Mouse (Mus musculus) adrenal gland (tissue): ENCODE measurements around the gene Sox1.

ENCODE experiments used
- intact Hi-C: fragments of 180-260 bp; cut with DNase I; formaldehyde crosslinking; loops from one replicate; pipeline ENCODE4 v1.15.1; 2025
- long read RNA-seq, 2 experiments: library from polyadenylated mRNA; unstranded; transcript quantifications; one replicate each; pipeline ENCODE4 v2.0.0; 2020; ENCODE audit warnings: borderline replicate concordance in 1 of 2; ENCODE audit not compliant: insufficient replicate concordance in 1 of 2

The Sox1 gene
- long read RNA-seq, experiment 1 = 0 reads
- long read RNA-seq, experiment 2 = 0 reads

DNA sequence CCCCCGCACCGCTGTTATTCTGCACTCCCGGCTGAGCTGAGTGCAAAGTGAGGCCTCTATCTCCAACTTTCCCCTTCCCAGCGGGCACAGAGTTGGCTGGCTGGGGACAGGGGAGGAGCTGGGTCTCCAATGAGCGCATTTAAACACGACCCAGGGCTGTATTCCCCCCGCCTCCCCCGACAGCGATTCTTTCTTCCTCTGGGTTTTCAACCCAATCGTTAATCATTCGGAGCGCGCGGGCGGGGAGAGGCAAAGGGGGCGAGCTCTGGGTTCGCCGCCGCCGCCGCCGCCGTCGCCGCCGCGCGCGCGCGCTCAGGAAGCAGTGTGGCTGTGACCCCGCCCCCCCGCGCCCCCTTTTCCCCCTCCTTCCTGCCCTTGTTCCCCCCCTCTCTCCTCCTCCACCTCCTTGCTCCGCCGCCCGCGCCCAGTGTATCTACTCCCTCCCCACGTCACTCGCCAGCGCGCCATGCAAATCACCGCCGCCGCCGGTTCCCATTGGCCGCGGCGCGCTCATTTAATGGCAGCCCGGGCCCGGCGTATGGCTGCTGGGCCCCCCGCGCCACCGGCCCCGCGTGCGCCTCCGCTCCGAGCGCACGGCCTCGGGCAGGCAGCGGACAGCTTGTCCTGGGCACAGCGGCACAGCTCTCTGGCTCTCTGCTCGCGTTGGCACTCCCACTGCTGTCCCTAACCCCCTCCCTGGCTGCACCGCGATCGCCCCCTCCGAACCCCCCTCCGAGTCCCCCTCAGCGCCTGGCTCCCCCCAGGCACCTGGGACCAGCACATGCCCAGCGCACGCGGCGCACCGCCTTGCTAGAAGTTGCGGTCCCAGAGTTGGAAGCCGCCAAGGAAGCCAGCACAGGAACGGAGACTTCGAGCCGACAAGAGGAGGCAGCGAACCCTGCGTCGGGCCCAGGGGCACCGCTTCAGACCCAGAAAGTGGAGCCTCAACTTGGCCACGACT, at the start of gene Sox1:
TSS of gene Sox1 (plus strand) at position 225 of the 961 bp plus-strand sequence.
- intact Hi-C loops = no loop called here

DNA sequence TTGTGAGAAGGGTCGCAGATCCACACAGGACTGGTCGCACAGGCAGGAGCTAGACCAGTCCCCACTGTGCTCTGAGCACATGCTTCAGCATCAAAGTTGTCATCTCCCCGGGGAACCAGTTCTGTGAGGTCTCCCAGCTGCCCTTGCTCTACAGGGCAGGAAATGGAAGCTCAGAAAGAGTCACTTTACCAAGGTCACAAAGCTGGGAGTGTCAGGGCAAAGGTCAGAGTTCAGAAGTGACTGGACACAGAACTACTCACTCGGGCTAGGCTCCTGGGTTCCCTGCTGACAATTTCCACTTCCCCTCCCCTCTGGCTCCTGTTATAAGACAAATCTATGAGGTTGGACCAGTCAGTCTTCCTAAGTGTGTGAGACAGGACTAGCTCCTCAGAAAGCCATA, 49.2 kb upstream of the Sox1 start:
- intact Hi-C loops = no loop called here

DNA sequence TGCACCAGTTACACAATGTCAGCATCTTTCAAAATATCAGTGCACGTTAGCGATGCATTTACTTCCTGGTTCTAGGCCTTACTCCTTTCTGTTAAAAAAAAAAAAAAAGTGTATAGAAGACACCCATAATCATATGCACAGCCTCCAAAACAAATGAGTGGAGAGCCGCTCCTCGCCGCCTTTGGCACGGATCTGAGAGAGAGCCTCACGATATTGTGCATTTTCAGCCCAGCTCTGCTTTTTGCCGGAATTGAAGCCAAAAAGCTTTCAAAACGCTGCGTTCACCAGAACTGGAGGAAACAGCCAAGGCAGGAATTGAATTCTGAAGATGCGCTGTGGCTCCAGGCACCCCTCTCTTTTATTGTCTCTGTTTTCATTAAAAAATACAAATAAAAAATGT, 48.2 kb upstream of the Sox1 start:
- intact Hi-C loops = no loop called here

DNA sequence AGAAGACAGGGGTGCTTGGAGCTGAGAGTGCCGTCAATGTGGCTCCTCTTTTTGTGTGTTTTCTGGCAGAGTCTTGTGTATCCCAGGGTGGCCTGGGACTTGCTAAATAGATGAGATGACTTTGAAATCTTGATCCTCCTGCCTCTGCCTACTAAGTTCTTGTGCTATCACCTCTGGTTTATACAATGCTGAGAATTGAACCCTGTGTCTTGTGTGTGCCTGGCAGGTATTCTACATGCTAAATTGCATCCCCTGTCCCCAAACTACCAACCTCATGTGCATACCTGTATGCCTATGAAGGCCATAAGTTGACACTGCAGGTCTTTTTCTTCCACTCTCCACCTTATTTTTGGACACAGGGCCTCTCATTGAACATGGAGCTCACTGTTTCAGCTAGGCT, 46.8 kb upstream of the Sox1 start:
- intact Hi-C loops = no loop called here

DNA sequence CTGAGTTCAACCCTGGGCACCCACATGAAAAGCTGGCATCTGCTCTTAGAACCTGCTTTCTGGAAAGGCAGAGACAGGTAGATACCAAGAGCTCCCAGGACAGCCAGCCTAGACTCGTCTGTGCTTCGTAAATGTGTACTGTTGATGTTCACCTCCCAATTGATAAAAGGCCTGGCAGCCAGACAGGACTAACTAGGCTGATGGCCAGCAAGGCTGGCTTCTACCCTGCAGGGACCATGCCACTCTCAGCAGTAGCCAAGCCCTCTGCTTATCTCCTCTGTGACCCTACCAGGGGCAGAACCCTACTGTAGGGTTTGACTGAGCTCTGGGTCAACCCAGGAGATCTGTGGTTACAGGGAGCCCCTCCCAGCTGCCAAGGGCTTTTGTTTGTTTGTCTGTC, 45.5 kb upstream of the Sox1 start:
- intact Hi-C loops = no loop called here

DNA sequence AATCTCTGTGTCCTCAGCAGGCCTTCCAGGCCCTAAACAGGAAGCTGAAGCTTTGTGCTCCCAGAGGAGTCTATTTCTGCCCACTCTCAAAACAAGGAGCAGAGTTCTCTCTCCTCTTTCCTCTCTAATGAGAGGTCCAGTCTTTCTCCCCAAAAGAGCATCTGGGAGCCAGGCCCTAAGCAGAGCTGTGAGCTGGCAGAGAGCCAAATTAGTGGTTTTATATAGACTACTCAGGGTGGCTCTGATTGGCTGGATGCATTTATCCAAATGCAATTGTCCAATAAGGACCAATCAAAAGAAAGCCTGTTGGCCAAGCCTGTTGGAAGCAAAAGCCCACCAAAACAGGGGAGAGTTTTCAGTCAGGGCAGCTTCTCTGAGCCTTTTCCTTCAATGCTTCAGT, 44.0 kb upstream of the Sox1 start:
- intact Hi-C loops = no loop called here

DNA sequence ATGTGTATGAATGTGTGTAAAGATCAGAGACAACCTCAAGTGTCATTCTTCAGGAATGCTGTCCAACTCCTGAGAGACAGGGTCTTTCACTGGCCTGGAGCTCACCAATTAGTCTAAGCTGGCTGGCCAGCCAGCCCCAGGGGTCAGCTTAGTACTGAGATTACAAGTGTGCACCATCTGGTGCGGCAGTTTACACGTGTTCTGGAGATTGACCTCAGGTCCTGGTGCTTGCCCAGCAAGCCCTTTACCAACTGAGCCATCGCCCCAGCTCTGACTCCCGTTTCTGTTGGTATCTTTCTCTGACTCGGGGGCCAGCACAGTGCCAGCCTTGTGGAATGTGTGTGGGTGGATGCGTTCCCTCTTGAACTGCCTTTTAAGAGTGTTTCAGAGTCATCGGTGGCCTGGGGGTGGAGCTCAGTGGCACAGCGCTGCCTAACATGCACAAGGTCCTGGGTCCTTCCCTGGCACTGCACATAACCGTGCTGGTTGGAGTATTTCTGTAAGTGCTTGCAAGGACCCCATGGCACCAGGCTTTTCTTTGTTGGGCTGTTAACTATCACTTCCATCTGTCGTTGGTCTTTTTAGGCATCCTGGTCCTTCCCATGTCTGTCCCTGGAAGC, 40.6 kb upstream of the Sox1 start:
- intact Hi-C loops = no loop called here

DNA sequence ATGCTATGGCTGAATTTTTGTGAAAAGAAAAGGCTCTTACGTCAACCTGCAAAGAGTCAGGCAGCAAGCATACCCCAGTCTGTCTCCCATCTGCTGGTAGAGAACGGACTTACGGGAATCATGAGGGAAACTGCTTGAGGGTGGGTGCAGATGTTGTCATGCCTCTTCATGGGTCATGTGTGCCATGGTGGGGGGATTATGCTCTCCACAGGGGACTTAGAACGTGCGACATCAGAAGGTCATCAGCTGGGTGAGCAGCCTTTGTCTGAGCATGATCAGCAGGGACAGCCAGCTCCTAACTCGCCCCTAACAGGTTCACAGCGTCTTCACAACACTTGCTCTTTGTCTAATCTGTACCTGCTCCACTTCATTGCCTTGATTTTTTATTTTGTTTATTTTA, 26.9 kb upstream of the Sox1 start:
- intact Hi-C loops = no loop called here

DNA sequence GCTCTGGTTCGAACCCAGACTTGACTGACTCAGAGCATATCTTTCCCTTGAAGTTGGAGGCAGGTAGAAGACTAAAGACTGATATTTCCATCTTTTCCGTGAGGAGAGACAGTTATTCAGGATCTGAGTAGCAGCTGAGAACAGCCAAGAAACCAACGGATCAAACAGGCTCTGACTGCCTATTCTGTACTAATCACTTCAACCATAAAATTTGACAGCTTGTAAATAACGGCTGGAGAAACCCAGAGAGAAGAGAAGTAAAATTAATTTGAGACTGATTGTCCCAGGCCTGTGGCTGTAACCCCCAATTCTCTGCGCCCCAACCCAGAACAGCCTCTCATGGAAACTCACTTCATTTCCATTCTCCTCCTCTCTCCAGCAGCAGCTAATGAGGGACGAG, 26.2 kb upstream of the Sox1 start:
- intact Hi-C loops = no loop called here

DNA sequence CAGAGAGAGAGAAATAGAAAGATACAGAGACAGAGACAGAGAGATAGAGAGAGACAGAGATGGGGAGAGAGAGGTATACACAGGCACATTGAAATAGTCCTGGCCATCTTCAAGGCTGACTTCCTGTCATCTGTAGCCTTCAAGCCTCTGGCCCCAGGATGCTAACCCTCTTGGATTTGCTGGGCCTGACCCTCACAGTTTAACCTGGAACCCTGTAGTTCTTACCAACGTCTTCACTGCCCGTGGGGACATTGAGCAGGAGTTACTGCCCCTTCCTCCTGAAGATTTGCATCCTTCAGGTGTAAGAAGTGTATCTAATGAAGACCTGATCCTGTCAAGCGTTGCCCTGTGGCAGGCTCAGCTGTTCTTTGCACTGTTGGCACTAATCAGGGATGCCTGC, 14.0 kb upstream of the Sox1 start:
- intact Hi-C loops = loop anchor here (10.0 kb wide), 1 partner anchor 376 kb away; no protein-coding TSS in a partner anchor

DNA sequence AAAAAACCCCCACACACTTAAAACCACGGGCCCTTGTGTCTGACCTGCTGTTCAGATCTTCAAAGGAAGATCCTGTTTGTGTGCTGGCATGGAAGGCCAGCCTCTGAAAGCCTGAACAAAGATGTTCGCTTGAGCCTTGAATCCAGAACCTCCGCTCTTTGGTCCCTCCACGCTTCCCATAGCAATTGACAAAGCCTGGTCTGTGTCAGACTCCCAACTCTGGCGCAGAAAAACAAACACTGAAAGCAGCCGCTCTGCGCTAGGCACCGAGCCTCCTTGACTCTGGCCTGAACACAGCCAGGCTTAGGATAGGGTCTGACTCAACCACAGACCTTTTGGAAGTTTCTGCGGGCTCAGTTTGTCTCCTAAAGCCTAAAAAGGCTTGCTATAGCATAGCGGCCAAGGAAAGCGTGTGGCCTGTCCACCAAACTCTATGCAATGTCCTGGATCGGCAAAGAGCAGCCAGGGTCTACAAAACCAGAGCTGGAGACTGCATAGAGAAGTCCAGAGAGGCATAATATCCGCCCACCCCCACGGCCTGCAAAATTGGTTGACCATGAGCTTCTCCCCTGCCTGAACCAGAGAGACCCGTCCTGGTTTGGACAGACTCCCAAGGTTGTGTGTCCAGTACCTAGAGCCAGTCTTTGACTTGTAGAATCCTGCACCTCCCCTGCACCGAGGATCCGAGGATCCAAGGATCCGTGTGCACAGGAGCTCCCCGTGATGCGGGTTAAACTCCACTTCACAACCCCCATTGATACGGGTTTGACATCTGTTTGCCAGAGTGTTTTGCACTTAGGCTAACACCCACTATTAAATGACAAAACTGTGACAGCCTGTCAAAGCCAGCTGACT, 12.2 kb upstream of the Sox1 start:
- intact Hi-C loops = loop anchor here (10.0 kb wide), 1 partner anchor 378 kb away; no protein-coding TSS in a partner anchor

DNA sequence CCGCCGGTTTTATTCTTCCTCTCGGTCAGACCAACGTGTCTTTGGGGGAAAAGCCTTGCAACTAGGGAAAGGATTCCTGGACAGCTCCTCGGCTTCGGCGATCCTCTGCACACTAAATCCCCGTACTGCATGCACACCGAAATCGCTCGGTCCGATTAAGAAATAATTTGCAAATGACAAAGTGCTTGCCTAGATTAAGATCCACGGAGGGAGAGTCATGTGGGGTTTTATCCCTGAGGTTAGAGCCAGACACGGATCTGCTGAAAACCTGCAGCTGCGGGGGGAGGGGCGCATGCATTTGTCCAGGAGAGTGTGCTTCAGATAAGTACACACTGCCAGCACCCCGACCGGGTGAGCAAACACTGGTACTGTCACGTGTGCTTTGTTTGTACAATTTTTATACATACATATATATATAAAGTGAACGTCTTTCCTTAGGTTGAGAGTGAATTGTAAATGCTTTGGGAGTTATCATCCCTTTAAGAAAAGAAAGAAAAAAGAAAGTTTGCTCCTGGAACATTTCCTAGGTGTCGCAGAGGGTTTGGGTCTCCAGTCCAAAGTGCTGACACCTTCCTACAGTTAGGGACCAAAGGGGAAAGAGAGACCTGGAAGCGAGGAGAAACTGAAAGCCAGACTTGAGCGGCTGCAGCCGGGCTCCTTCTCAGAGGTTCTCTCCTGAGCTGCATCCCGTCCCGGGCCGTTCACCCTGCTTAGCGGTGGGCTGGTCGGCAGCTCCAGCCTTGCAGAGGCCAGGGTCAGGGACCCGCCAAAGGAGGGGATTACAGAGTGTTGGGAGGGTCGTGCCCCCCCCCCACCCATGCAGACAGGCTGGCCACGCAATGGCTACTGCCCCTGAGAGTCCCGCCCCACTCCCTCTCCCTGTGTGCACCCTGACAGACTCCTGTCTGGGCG, 10.9 kb upstream of the Sox1 start:
- intact Hi-C loops = loop anchor here (10.0 kb wide), 1 partner anchor 379 kb away; no protein-coding TSS in a partner anchor

DNA sequence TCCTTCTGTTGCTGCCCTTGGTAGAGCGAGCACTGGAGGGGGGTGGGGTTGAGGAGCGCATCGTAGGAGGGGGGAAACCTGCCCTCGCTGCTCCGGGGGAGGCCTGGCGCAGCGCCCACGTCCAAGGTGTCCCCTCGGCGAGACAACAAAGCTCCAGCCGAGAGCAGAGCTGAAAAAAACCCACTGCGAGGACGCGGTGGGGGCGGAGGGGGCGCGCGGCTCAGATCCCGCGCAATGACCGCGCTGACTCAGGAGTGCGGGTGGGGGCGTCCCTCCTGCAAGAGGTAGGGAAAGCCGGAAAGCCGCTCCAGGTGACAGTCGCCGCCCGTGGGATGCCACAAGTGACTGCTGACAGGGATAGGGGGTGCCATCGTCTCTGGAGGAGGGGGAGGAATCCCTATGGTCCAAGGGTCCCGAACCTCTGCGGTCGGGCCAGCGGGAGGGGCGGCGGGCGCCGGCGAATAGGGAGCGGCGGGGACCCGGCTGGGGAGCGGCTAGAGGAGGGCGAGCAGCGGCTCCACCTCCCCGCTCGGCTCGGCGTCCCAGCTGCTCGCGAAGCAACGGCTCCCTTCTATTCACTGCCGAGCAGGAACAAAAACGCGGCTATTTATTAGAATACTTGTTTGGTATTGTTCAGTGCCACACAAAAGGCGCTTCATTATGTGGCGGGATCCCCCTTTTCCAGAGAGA, 10.0 kb upstream of the Sox1 start:
- intact Hi-C loops = loop anchor here (10.0 kb wide), 1 partner anchor 380 kb away; no protein-coding TSS in a partner anchor

DNA sequence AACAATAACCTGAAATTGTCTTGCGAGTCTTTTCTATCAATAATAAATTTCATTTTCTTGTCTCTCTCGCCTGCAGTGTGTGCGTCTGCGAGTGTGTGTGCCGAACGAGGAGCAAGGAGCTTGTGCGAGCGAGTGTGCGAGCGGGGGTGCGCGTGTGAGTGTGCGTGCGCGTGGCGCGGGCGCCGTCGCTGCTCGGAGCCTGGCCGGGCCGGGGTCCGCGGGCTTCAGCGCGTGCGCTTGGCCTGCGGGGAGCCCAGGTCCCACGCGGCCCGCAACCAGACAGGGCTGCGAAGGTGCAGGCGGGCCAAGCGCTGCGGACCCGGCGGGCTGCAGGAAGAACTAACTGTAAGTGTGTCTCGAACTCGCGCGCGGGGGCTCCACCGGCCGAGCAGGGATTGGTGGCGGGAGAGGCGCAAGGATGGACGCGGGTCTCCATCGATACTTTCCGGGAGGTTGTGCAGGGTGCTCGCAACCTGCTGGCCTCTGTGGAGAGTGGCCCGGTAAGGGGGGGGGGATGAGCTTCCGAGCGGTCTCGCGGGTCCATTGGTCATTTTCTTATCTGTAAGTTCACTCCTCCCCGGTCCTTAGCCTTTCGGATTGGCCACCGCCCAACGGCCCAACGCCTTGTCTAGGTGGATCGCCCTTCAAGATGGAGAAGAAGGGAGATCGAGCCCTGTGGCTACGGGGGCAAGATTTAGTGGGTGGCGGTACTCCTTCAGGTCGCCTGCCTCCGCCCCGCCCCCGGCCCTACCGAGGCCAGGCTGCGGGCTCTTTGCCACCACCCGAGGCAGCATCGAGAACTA, 9.2 kb upstream of the Sox1 start:
- intact Hi-C loops = loop anchor here (10.0 kb wide), 1 partner anchor 381 kb away; no protein-coding TSS in a partner anchor

DNA sequence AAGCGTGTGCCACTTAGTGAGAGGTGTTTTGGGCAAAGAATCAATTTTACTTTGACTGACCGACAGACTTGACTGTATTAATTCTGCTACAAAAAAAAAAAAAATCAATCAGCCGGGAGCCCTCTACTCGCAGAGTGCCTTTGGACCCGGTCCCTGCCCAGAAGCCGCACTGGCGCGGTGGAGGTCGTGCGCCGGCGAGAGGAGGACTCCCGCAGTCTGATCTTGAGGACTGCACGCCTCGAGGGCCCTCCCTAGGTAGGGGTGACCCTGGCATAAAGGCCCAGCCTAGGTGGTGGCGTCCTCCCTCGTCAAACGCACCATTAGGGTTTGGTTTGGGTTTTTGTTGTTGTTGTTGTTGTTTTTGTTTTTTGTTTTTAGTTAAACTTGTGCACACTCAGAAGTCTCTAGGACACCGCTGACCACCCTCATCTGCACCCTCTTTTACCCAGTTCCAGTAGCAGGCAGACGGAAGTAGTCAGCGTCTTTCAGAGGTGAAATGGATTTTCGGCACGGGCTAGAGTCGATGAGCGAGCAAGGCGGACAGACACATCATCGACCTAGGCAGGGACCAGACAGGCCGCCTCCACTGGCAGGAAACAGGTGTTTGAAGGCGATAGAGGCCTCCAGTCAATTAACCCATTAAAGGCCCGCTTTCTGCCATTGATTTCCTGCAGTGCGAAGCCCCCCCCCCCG, 8.4 kb upstream of the Sox1 start:
- intact Hi-C loops = loop anchor here (10.0 kb wide), 1 partner anchor 382 kb away; no protein-coding TSS in a partner anchor

DNA sequence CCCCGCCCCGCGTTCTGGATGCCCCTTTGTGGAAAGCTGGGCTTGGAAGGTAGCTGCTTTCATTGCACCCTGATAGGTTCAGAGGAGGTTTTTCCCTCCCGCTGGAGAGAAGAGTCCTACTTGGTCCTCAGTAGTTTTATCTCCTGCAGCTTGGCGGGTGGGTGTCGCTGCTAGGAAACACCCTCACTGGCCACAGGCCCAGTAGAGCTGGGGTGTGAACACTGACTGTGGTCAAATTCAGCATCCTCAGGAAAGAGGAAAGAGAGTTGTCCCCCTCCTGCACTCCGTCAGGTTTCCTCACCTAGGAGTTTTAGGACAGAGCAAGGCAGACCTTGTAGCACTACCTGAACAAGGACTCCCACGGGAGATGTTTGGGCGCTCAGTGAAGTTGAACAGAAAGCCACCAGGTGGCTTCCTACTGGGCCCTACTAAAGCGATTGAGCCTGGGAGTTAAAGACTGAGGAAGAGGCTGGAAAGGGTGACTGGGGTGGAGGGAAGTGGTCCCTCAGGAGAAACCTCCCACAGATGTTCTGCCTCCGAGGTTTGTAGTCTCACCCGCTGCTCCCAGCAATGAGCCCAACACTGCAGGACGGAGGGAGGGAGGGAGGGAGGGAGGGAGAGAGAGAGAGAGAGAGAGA, 7.8 kb upstream of the Sox1 start:
- intact Hi-C loops = loop anchor here (10.0 kb wide), 1 partner anchor 383 kb away; no protein-coding TSS in a partner anchor

DNA sequence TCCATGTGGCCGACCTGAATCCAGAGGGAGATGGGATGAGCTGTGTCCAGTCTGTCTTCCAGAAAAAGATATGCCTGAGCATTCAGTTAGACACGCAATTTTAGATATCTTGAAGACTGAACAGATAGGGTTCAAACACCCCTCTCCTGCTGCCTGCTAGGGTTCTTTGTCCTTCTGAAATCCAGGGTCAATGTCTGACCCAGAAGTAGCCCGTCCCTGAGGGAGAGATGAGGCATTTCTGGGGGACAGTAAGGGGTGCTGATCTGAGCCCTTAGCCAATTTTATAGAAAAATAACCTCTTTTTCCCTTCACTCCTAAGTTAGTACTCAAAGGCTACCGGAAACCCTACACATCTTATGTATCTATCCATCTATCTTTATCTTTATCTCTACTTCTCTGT, 7.2 kb upstream of the Sox1 start:
- intact Hi-C loops = loop anchor here (10.0 kb wide), 1 partner anchor 383 kb away; no protein-coding TSS in a partner anchor
